Mouse (Mus musculus) gastrocnemius, adult 2 months (tissue): ENCODE results near the gene Trub2. TPM values are rescaled to one million over a fixed set of nuclear protein-coding genes. Genes with fewer than 3 reads are reported as not detected.
A peak's percentile ranks its signal among the peaks of the same experiment; 100 is the strongest.

Source experiments
- DNase-seq: peaks from one replicate; pipeline ENCODE4 v3.0.0; 2022
- H3K27ac ChIP-seq: fragments of 200-600 bp; 2 replicates; pipeline ENCODE4 v1.8.1; 2022; ENCODE audit warnings: mild to moderate bottlenecking
- H3K4me3 ChIP-seq: fragments of 200-600 bp; 2 replicates; pipeline ENCODE4 v1.8.1; 2022; ENCODE audit warnings: mild to moderate bottlenecking, moderate library complexity
- CTCF ChIP-seq: fragments of 200-600 bp; IDR thresholded peaks from 2 replicates; pipeline ENCODE4 v1.8.1; 2022; ENCODE audit warnings: antibody characterized with exemption, mild to moderate bottlenecking, moderate library complexity
- intact Hi-C: fragments of 180-260 bp; cut with DNase I; formaldehyde crosslinking; loops from one replicate; pipeline ENCODE4 v1.15.1; 2025
- total RNA-seq, 2 experiments: library from RNA; stranded (reverse); gene quantifications; 2 replicates each; pipeline ENCODE4 v1.2.3; 2021

The Trub2 gene
- total RNA-seq, 2 experiments from 2014 or later, result 28.2 to 29.1 TPM

DNA sequence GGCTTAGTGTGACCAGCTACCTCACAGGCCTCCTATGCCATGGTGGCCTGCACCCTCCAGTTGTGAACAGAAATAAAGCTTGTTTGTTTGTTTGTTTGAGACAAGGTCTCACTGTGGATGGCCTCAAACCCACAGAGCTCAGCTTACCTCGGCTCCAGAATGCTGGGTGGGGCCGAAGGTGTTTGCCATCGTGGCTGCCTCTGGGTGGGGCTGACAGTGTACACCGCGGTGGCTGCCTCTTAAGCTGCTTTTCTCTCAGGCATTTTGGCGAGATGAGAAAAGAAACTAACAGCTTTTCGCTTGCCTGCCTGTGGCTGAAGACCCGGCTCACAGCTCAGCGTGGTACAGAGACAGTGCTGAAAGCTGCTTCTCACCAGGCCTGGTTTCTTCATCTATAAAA lies 19.4 kb downstream of the Trub2 start:
- DNase-seq, result no peak
- Histone ChIP-seq H3K27ac (no peak overlapping the region), H3K4me3 (no peak overlapping the region)
- no peak for TF ChIP-seq CTCF
- intact Hi-C loops, result loop anchor here (10.0 kb wide), 2 partner anchors 86 to 206 kb away; no protein-coding TSS in a partner anchor

DNA sequence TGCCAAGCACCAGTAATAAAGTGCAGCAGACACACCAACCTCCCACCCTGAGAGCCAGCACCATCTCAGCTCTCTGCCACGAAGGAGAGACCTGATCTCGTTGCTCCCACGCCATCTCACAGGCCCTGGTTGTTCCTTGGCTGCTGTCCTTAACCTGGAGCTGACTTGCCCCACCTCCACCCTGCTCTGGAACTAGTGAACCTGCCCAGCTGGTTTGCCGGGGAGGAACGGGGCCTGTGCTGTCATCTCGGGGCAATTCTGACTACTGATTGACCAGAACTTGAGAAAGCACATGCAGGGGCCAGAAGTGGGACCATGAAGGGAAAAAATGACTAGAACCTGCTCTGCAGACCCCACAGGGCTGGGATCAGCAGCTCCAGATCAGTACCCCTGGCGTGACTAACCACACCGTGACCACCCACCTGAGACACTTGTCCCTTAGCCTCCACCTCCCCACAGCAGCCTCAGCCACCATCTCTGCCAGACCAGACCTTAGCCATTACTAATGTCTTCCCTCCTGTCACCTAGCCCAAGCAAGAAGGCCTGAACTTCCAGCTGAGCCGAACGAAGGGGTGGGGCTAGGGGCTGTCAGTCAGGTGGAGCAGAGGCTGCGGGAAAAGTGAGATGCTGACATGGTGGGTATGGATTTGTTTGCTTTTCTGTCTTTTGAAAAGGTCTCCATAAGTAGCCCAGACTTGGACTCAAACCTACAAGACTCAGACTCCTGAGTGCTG lies 20.2 kb downstream of the Trub2 start:
- intact Hi-C loops, result loop anchor here (10.0 kb wide), 2 partner anchors 87 to 207 kb away; no protein-coding TSS in a partner anchor
- DNase-seq, result no peak
- no peak overlapping the region for H3K4me3 ChIP-seq
- H3K27ac ChIP-seq, result no peak overlapping the region
- no peak for TF ChIP-seq CTCF

DNA sequence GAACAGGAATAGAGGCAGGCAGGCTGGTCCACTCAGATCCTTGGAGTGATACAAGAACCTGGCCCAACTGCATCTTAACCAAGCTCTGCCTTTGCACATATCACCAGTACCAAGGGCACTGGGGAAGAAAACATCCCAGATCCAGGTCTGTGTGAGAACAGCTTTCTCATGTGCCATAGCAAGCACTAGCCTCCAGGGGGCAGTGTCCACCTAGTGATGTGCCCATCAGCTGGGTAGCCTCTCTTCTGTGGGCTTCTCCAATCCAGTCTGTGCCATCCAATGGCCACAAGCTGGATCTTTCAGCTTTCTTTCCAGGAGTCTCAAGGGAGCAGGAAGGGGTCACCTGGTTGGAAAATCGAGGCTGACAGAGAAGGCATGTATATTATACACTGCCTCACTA lies 23.5 kb downstream of the Trub2 start:
- peak; percentile 68 for DNase-seq
- intact Hi-C loops, result loop anchor here (10.0 kb wide), 2 partner anchors 90 to 210 kb away; no protein-coding TSS in a partner anchor

DNA sequence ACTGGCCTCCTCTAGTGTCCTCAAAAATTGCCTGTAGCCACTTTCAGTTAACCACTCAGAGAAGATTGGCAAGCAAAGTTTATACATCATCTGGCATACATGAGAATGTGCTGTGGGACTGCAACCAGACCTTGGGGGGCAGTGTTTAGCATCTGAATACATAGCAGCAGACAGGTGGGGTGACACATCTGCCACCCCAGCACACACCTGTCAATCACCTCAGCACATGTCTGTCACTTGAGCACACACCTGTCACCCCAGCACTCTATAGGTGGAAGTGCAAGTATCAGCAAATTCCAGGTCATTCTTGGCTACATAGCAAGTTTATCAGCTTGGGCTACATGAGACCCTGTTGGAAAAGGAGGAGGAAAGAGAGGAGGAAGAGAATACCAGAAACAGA lies 32.6 kb downstream of the Trub2 start:
- H3K27ac ChIP-seq, result no peak overlapping the region
- intact Hi-C loops, result no loop called here
- TF ChIP-seq CTCF, result no peak
- H3K4me3 ChIP-seq, result no peak overlapping the region
- no peak for DNase-seq

More for the DNA sequence above, 23.5 kb downstream of the Trub2 start:
- peak; percentile 93 for TF ChIP-seq CTCF
- no peak overlapping the region for H3K4me3 ChIP-seq
- no peak overlapping the region for H3K27ac ChIP-seq

DNA sequence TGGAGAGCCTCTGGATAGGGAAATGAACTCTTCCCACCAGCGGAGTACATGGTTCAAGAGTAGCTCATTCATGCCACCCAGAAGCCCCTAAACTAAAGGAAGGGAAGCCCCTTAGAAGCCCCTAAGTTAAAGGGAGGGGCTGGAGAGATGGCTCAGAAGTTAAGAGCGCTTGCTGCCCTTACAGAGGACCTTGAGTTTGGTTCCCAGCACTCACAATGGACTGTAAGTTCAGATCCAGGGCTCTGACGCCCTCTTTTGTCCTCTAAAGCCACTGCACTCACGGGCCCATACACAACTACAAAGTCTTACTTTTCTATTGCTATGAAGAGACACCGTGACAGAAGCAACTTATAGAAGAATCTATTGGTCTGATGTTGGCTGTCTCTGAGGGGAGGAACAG lies 35.9 kb downstream of the Trub2 start:
- DNase-seq, result no peak
- no peak for TF ChIP-seq CTCF
- intact Hi-C loops, result no loop called here
- Histone ChIP-seq H3K27ac (no peak overlapping the region), H3K4me3 (no peak overlapping the region)

DNA sequence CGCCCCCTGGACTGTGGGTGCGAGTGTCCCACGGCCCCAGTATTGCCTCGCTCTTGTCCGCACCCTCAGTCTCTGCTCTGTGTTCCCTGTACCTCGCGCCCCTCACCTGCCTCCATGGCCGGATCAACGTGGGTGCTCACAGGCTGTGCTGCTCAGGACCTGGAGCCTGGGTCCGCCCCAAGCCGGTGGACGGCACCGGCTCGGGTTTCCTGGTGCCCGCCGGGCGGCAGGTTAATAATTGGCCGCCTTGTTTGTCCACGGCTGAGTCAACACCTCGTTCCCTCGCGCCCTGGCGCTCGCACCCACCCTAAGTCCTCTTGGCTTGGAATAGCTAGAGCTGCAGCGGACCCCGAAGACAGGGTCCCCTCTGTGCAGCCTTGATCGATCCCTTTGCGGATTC lies 36.8 kb downstream of the Trub2 start, which contains the start of gene Gm13420:
TSS of gene Gm13420 (minus strand) at position 189 of the 400 bp plus-strand sequence.
- no peak for TF ChIP-seq CTCF
- intact Hi-C loops, result no loop called here

DNA sequence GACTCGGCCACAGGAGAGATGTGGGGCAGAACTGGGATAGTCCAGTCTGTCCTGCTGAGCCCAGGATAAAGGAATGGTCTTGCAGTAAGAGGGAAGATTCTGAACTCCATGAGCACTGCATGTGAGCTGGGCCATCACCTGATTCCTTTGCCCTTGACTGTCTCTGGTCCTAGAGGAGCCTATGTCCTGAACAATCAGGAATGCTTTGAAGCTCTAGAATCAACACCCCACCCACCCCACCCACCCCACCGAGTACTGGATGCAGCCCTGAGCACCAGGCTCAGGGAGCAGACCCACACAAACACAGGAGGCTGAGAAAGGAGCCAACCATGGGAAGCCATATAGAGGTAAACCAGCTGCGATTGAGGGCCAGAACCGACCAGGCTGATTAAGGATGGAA lies 39.8 kb downstream of the Trub2 start:
- no peak for DNase-seq
- H3K4me3 ChIP-seq, result no peak overlapping the region
- no peak overlapping the region for H3K27ac ChIP-seq
- intact Hi-C loops, result no loop called here
- no peak for TF ChIP-seq CTCF

More for the DNA sequence above, 36.8 kb downstream of the Trub2 start, which contains the start of gene Gm13420:
- H3K4me3 ChIP-seq, result no peak within 1 kb of the TSS
- DNase-seq, result no peak
- H3K27ac ChIP-seq, result no peak within 1 kb of the TSS

DNA sequence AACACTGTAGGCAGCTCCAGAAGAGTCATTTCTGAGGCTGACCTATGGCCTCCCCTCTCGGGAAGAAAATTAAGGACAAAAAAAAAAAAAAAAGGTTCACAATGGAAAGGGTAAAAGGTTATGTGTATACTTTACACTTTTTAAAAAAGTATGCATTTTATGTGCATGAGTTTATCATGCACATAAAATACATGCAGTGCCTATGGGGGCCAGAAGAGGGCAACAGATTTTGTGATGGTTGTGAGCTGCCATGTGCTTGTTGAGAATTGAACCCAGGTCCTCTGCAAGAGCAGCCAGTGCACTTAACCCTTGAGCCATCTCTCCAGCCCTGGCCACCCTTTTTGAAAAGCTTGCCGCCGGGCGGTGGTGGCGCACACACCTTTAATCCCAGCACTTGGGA lies 40.5 kb downstream of the Trub2 start:
- intact Hi-C loops, result no loop called here
- DNase-seq, result no peak
- H3K4me3 ChIP-seq, result no peak overlapping the region
- no peak overlapping the region for H3K27ac ChIP-seq
- peak; percentile 40 for TF ChIP-seq CTCF

DNA sequence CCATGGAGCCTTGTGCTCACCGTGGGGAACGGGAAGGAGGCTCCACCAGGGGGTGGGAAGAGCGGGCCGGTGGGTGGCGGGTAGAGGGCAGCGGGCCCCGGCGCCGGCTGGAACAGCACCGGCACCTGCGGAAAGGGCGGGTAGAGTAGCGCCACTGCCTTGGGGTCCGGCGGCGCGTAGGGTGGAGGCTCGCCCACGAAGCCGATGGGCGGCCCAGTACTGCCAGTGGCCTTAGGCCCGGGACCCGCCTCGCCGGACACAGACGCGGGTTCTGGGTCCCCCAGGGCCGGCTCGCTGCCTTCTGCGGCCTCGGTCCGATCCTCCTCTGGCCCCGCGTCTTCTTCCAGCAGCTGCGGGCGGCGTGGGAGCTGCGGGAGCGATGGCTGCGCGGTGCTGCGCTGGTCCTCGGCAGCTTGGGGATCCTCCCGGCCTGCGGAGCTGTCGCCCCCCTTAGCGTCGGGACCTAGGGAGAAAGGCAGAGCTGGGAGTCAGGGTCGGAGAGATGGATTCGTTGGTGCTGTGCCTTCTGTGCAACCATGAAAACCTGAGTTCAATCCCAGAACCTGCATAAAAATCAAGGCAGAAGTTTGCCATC lies 41.0 kb downstream of the Trub2 start:
- intact Hi-C loops, result no loop called here
- no peak for DNase-seq
- no peak for TF ChIP-seq CTCF
- H3K4me3 ChIP-seq, result peak overlapping the region; percentile 55
- H3K27ac ChIP-seq, result no peak overlapping the region

DNA sequence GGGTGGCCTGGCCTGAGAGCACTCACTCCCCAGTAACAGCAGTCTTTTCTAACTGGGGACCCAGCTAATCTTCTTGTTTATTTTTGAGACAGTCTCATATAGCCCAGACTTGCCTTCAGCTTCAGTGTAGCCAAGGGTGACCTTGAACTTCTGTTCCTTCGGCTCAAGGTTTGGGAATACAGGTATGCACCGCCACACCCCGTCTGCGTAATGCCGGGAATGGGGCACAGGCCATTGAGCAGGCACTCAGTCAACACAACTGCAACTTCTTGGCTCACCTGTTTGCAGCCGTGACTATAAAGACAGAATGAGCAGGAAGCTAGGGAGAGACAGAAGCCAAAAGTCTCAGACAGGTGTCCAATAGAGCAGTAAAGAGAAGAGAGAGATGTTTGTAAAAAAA lies 44.0 kb downstream of the Trub2 start:
- TF ChIP-seq CTCF, result no peak
- H3K27ac ChIP-seq, result no peak overlapping the region
- no peak for DNase-seq
- intact Hi-C loops, result no loop called here
- no peak overlapping the region for H3K4me3 ChIP-seq

DNA sequence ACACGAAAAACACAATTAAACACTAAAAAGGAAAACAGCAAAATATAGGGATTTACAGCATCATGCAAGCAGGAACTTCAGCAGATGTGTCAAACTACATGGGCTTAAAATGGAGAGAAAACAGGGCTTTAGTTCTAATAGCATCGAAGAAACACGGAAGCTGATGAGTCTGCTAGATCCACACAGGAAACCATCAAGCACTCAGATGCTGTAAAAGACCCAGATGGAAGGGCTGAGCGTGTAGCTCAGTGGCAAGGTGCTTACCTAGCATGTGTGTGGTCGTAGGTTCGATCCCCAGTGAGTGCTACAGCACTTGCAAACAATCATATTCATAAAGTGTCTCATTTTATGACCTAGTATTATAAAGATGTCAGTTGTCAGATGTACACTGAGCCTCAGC lies 47.1 kb downstream of the Trub2 start:
- no peak for DNase-seq
- TF ChIP-seq CTCF, result no peak
- Histone ChIP-seq H3K4me3 (no peak overlapping the region), H3K27ac (no peak overlapping the region)
- intact Hi-C loops, result no loop called here

DNA sequence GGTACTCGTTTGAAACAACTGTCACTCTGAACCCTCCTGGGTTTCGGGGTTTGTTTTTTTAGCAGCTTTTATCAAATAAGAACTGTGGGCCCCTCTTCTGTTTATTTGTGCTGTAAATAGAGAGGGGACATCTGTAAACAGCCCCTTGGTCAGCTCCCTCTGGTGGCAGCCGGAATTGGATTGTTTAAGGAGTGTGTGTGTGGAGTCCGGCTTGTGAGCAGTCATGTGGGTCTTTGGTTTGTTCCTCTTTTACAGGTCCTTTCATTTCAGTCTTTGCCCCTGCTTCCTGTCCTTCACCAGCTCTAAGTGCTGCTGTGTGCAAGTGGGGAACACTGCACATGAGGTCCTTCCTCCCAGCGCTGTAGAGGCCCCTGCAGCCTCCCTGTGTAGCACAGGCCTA lies 48.9 kb downstream of the Trub2 start:
- Histone ChIP-seq H3K4me3 (no peak overlapping the region), H3K27ac (no peak overlapping the region; the same call in 1 of the 2 replicates)
- intact Hi-C loops, result no loop called here
- peak; percentile 8; the same call in 1 of the 2 replicates for TF ChIP-seq CTCF
- no peak for DNase-seq

DNA sequence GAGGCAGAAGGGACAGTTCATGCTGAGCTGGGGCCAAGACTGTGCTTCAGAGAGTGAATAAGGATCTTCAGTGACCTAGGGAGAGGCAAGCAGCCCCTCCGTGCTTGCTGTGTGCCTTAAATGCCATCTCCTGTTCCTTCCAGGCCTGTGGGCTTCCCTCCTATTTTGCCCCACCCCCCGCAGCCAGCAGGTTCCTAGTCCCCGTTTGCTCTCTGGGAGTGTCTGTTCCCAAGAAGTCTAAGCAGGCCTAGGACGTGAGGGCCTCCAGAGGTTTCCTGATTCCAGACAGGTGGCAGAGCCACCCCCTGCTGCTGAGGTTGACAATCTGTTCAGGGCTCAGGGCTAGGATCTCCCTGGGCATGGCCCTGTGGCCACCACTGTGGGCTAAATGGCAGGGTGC lies 49.5 kb downstream of the Trub2 start:
- no peak for DNase-seq
- no peak for TF ChIP-seq CTCF
- intact Hi-C loops, result no loop called here
- Histone ChIP-seq H3K4me3 (no peak overlapping the region), H3K27ac (no peak overlapping the region)
